ENCODE assay signal across 13 mouse cellular contexts in the genomic region with DNA sequence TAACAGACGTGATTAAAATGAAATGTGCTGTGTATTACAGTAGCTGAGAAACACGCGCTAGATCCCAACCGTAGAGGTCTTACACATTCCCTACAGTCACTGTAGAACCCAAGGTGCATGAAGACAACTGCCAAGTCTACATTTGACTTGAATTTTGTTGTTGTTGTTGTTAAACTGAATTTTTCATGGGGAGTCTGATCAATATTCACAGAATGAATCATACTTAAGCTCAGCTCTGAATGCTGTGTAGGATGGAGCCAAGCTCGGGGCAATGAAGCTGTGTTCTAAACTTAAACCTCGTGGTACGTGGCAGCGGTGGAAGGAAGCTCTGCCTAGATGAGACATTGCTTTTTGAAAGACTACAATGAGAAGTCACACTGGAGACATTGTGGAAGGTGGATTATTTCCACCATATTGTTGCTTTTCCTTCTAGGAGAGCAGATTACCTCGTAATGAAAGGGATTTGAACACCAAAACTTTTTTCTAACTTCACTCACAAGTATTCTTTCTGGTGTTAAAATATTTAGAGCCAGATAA. TPM values are rescaled to one million over a fixed set of nuclear protein-coding genes. Genes with fewer than 3 reads are reported as not detected.
DNase-seq lines count a peak whose midpoint lies in the region; ATAC-seq lines count a peak whose summit lies in the region.
"Had no signal": no experiment of that assay in that cellular context is flagged by ENCODE, and none has a peak within 500 bp of the region (broad histone marks: within the 10 kb centered on the region; RNA-seq: fewer than 3 reads in every experiment).

No protein-coding gene starts in this region.

- no peaks in the 10 kb centered on the region for H3K9me3 ChIP-seq in erythroblast, embryonic 14.5 days (ENCODE audit: control insufficient read depth, low read length)
- H3K9me3 ChIP-seq in kidney, embryonic 16.5 days (ENCODE audit: low read length) = no peaks in the 10 kb centered on the region
- no peaks in the 10 kb centered on the region for H3K9me3 ChIP-seq in embryonic facial prominence, embryonic 10.5 days
- no peaks in the 10 kb centered on the region for H3K9me3 ChIP-seq in limb, embryonic 13.5 days
- H3K9me3 ChIP-seq: midbrain, embryonic 13.5 days had no signal

- no peak for DNase-seq in kidney, adult 8-10 months
- no peak for DNase-seq in embryonic facial prominence, embryonic 10.5 days (ENCODE audit: low spot score)
- DNase-seq in spleen, adult 12 weeks (ENCODE audit: low spot score) = no peak
- DNase-seq in right cerebral cortex, adult 2 months (ENCODE audit: low spot score in 2 of 2) = no peak
- DNase-seq: gastrocnemius, postnatal 36 days; kidney, adult 2 months; retina, postnatal 1 day had no signal

- H3K4me2 ChIP-seq in kidney, embryonic 16.5 days (replicated peaks; ENCODE audit: low read depth, low read length) = peak overlapping the region; percentile 45
- H3K4me2 ChIP-seq in limb, embryonic 13.5 days (replicated peaks) = peak overlapping the region; percentile 43

- peaks cover 85% of the 10 kb centered on the region for H3K4me1 ChIP-seq in erythroblast, embryonic 14.5 days (ENCODE audit: control insufficient read depth)
- peaks cover 27% of the 10 kb centered on the region for H3K4me1 ChIP-seq in kidney, embryonic 16.5 days (ENCODE audit: insufficient read depth, low read length)
- H3K4me1 ChIP-seq in embryonic facial prominence, embryonic 10.5 days = peaks cover 65% of the 10 kb centered on the region
- H3K4me1 ChIP-seq in limb, embryonic 13.5 days = peaks cover 38% of the 10 kb centered on the region

- ATAC-seq in erythroblast, adult 5-6 weeks (replicated peaks; ENCODE audit: low FRiP score, poor library complexity, severe bottlenecking) = no peak
- ATAC-seq in kidney, embryonic 16.5 days (ENCODE audit: low FRiP score, low TSS enrichment) = no peak
- ATAC-seq in limb, embryonic 13.5 days (ENCODE audit: low FRiP score, low read depth) = no peak
- ATAC-seq: midbrain, embryonic 13.5 days had no signal

- H3K36me3 ChIP-seq in erythroblast, embryonic 14.5 days (ENCODE audit: control insufficient read depth) = no peaks in the 10 kb centered on the region
- no peaks in the 10 kb centered on the region for H3K36me3 ChIP-seq in kidney, embryonic 16.5 days (ENCODE audit: insufficient read depth, low read length)
- H3K36me3 ChIP-seq in embryonic facial prominence, embryonic 10.5 days (replicated peaks) = no peaks in the 10 kb centered on the region
- H3K36me3 ChIP-seq in limb, embryonic 13.5 days = no peaks in the 10 kb centered on the region
- H3K36me3 ChIP-seq: midbrain, embryonic 13.5 days had no signal

- no peaks in the 10 kb centered on the region for H3K27me3 ChIP-seq in erythroblast, embryonic 14.5 days (ENCODE audit: control insufficient read depth)
- no peaks in the 10 kb centered on the region for H3K27me3 ChIP-seq in kidney, embryonic 16.5 days (ENCODE audit: insufficient read depth, low read length)
- H3K27me3 ChIP-seq in embryonic facial prominence, embryonic 10.5 days (replicated peaks; ENCODE audit: low read depth, poor library complexity, severe bottlenecking) = no peaks in the 10 kb centered on the region
- H3K27me3 ChIP-seq in limb, embryonic 13.5 days = peaks cover 2% of the 10 kb centered on the region; the same call in 1 of the 2 replicates

- H3K4me3 ChIP-seq in erythroblast, embryonic 14.5 days (replicated peaks) = peak overlapping the region; percentile 66
- peak overlapping the region; percentile 25 for H3K4me3 ChIP-seq in kidney, embryonic 16.5 days (ENCODE audit: low read length)
- peak overlapping the region; percentile 52 for H3K4me3 ChIP-seq in embryonic facial prominence, embryonic 10.5 days
- peak overlapping the region; percentile 8; the same call in 1 of the 2 replicates for H3K4me3 ChIP-seq in limb, embryonic 13.5 days
- H3K4me3 ChIP-seq: midbrain, embryonic 13.5 days had no signal

- no peak overlapping the region for H3K27ac ChIP-seq in kidney, embryonic 16.5 days (ENCODE audit: low read length)
- H3K27ac ChIP-seq in embryonic facial prominence, embryonic 10.5 days (replicated peaks) = no peak overlapping the region
- H3K27ac ChIP-seq in limb, embryonic 13.5 days = no peak overlapping the region
- H3K27ac ChIP-seq: midbrain, embryonic 13.5 days had no signal

- H3K9ac ChIP-seq in kidney, embryonic 16.5 days (replicated peaks; ENCODE audit: low read length) = no peak overlapping the region
- H3K9ac ChIP-seq in limb, embryonic 13.5 days = no peak overlapping the region
- H3K9ac ChIP-seq: midbrain, embryonic 13.5 days had no signal

- WGBS in kidney, embryonic 16.5 days = 31% methylated on average over 9 of the region's 9 CpGs
- 30% methylated on average over 9 of the region's 9 CpGs for WGBS in embryonic facial prominence, embryonic 10.5 days
- WGBS in limb, embryonic 13.5 days = 30% methylated on average over 9 of the region's 9 CpGs

RNA-seq across cellular contexts. Expression of a gene that starts 13.4 kb away (rescaled TPM):
- not detected in 2 replicates for polyA plus RNA-seq in erythroblast, embryonic 14.5 days (2012)
- total RNA-seq in erythroblast, adult 5-6 weeks (2015; ENCODE audit: low replicate concordance) = not detected in 2 replicates
- total RNA-seq in erythroblast, adult 5-6 weeks (2017; ENCODE audit: low replicate concordance) = not detected in 2 replicates
- polyA plus RNA-seq in kidney, embryonic 16.5 days (2015; fragmentation: Nextera tagmentation; extraction: Ambion mirVana) = 0.50 and 0.54 TPM in 2 replicates
- polyA plus RNA-seq in embryonic facial prominence, embryonic 10.5 days (2016; fragmentation: Nextera tagmentation; extraction: Ambion mirVana) = 0.99 and 1.2 TPM in 2 replicates
- 1.4 and 1.5 TPM in 2 replicates for polyA plus RNA-seq in limb, embryonic 13.5 days (2015; fragmentation: Nextera tagmentation; extraction: Ambion mirVana)
- total RNA-seq: gastrocnemius, postnatal 36 days had no signal
- polyA plus RNA-seq: kidney, adult 2 months had no signal

RNA-seq across cellular contexts. Expression of a gene that starts 28.8 kb away (rescaled TPM):
- polyA plus RNA-seq in erythroblast, embryonic 14.5 days (2012) = 10.1 and 19.7 TPM in 2 replicates
- 19.8 and 50.6 TPM in 2 replicates for total RNA-seq in erythroblast, adult 5-6 weeks (2015; ENCODE audit: low replicate concordance)
- 443 and 524 TPM in 2 replicates for total RNA-seq in erythroblast, adult 5-6 weeks (2017; ENCODE audit: low replicate concordance)
- 4.5 and 5.6 TPM in 2 replicates for polyA plus RNA-seq in kidney, embryonic 16.5 days (2015; fragmentation: Nextera tagmentation; extraction: Ambion mirVana)
- 2.7 and 3.0 TPM in 2 replicates for polyA plus RNA-seq in embryonic facial prominence, embryonic 10.5 days (2016; fragmentation: Nextera tagmentation; extraction: Ambion mirVana)
- polyA plus RNA-seq in limb, embryonic 13.5 days (2015; fragmentation: Nextera tagmentation; extraction: Ambion mirVana) = 4.1 and 8.4 TPM in 2 replicates

RNA-seq across cellular contexts. Expression of a gene that starts 31.6 kb away (rescaled TPM):
- 52.5 and 62.7 TPM in 2 replicates for polyA plus RNA-seq in erythroblast, embryonic 14.5 days (2012)
- total RNA-seq in erythroblast, adult 5-6 weeks (2015; ENCODE audit: low replicate concordance) = 20.7 and 32.7 TPM in 2 replicates
- 925 and 1,298 TPM in 2 replicates for total RNA-seq in erythroblast, adult 5-6 weeks (2017; ENCODE audit: low replicate concordance)
- polyA plus RNA-seq in kidney, embryonic 16.5 days (2015; fragmentation: Nextera tagmentation; extraction: Ambion mirVana) = 4.3 TPM in 2 replicates
- 4.8 and 5.5 TPM in 2 replicates for polyA plus RNA-seq in embryonic facial prominence, embryonic 10.5 days (2016; fragmentation: Nextera tagmentation; extraction: Ambion mirVana)
- polyA plus RNA-seq in limb, embryonic 13.5 days (2015; fragmentation: Nextera tagmentation; extraction: Ambion mirVana) = 9.3 and 10.0 TPM in 2 replicates

RNA-seq across cellular contexts. Expression of a gene that starts 33.1 kb away (rescaled TPM):
- polyA plus RNA-seq in erythroblast, embryonic 14.5 days (2012) = 8.8 and 11.7 TPM in 2 replicates
- 74.4 and 97.2 TPM in 2 replicates for total RNA-seq in erythroblast, adult 5-6 weeks (2015; ENCODE audit: low replicate concordance)
- total RNA-seq in erythroblast, adult 5-6 weeks (2017; ENCODE audit: low replicate concordance) = 54.5 and 131 TPM in 2 replicates
- polyA plus RNA-seq in kidney, embryonic 16.5 days (2015; fragmentation: Nextera tagmentation; extraction: Ambion mirVana) = 4.6 and 6.0 TPM in 2 replicates
- polyA plus RNA-seq in embryonic facial prominence, embryonic 10.5 days (2016; fragmentation: Nextera tagmentation; extraction: Ambion mirVana) = 6.5 and 7.7 TPM in 2 replicates
- polyA plus RNA-seq in limb, embryonic 13.5 days (2015; fragmentation: Nextera tagmentation; extraction: Ambion mirVana) = 9.8 and 10.9 TPM in 2 replicates

RNA-seq across cellular contexts. Expression of a gene that starts 36.4 kb away (rescaled TPM):
- 0.15 and 0.16 TPM in 2 replicates for polyA plus RNA-seq in erythroblast, embryonic 14.5 days (2012)
- total RNA-seq in erythroblast, adult 5-6 weeks (2015; ENCODE audit: low replicate concordance) = 4.2 and 4.4 TPM in 2 replicates
- total RNA-seq in erythroblast, adult 5-6 weeks (2017; ENCODE audit: low replicate concordance) = 6.5 and 15.5 TPM in 2 replicates
- 0.08 and 0.11 TPM in 2 replicates for polyA plus RNA-seq in kidney, embryonic 16.5 days (2015; fragmentation: Nextera tagmentation; extraction: Ambion mirVana)
- polyA plus RNA-seq in embryonic facial prominence, embryonic 10.5 days (2016; fragmentation: Nextera tagmentation; extraction: Ambion mirVana) = 0.12 and 0.16 TPM in 2 replicates
- polyA plus RNA-seq in limb, embryonic 13.5 days (2015; fragmentation: Nextera tagmentation; extraction: Ambion mirVana) = 0.19 and 0.45 TPM in 2 replicates
- total RNA-seq: gastrocnemius, postnatal 36 days; left cerebral cortex, postnatal 14 days had no signal
- polyA plus RNA-seq: kidney, adult 2 months had no signal

Comparison
In these comparisons a context has a peak if more than half of its experiments do, and no peak if none do; other contexts are left out.
1. H3K4me3 ChIP-seq: peak in every context shown above with its lines; median percentile 66 in erythroblast, embryonic 14.5 days; 52 in embryonic facial prominence, embryonic 10.5 days; 25 in kidney, embryonic 16.5 days; 8 in limb, embryonic 13.5 days.